Mouse (Mus musculus): ENCODE results near the gene Hdac9. TPM values are rescaled to one million over a fixed set of nuclear protein-coding genes. Genes with fewer than 3 reads are reported as not detected.

The Hdac9 gene
- polyA plus RNA-seq, 1 experiment = 11.0 TPM

- no peak for DNase-seq (ENCODE audit: low read depth)
- TF ChIP-seq POLR2A (IDR thresholded peaks at IDR 0.05; ENCODE audit: borderline replicate concordance, extremely low read depth, insufficient read depth, insufficient read length, poor library complexity, severe bottlenecking) = no peak
- TF ChIP-seq CTCF (IDR thresholded peaks at IDR 0.05; ENCODE audit: borderline replicate concordance, extremely low read depth, insufficient read depth, insufficient read length) = no peak
These were observed 704.7 kb downstream of the Hdac9 start for GRCm38 (mm10) chr12:34212162-34212561.

- DNase-seq (ENCODE audit: low read depth) = peak; percentile 20
- TF ChIP-seq POLR2A (IDR thresholded peaks at IDR 0.05; ENCODE audit: borderline replicate concordance, extremely low read depth, insufficient read depth, insufficient read length, poor library complexity, severe bottlenecking) = no peak
- no peak for TF ChIP-seq CTCF (IDR thresholded peaks at IDR 0.05; ENCODE audit: borderline replicate concordance, extremely low read depth, insufficient read depth, insufficient read length)
These were observed 715.4 kb downstream of the Hdac9 start for GRCm38 (mm10) chr12:34201471-34201870.

- TF ChIP-seq POLR2A (IDR thresholded peaks at IDR 0.05; ENCODE audit: borderline replicate concordance, extremely low read depth, insufficient read depth, insufficient read length, poor library complexity, severe bottlenecking) = no peak
- TF ChIP-seq CTCF (IDR thresholded peaks at IDR 0.05; ENCODE audit: borderline replicate concordance, extremely low read depth, insufficient read depth, insufficient read length) = no peak
- DNase-seq (ENCODE audit: low read depth) = peak; percentile 55
These were observed 716.9 kb downstream of the Hdac9 start for GRCm38 (mm10) chr12:34200030-34200446.

GRCm38 (mm10) chr12:34195155-34195828 is 721.6 kb downstream of the Hdac9 start:
- DNase-seq (ENCODE audit: low read depth) = no peak
- no peak for TF ChIP-seq CTCF (IDR thresholded peaks at IDR 0.05; ENCODE audit: borderline replicate concordance, extremely low read depth, insufficient read depth, insufficient read length)
- TF ChIP-seq POLR2A (IDR thresholded peaks at IDR 0.05; ENCODE audit: borderline replicate concordance, extremely low read depth, insufficient read depth, insufficient read length, poor library complexity, severe bottlenecking) = no peak

GRCm38 (mm10) chr12:34194116-34194515 is 722.8 kb downstream of the Hdac9 start:
- TF ChIP-seq POLR2A (IDR thresholded peaks at IDR 0.05; ENCODE audit: borderline replicate concordance, extremely low read depth, insufficient read depth, insufficient read length, poor library complexity, severe bottlenecking) = no peak
- no peak for TF ChIP-seq CTCF (IDR thresholded peaks at IDR 0.05; ENCODE audit: borderline replicate concordance, extremely low read depth, insufficient read depth, insufficient read length)
- DNase-seq (ENCODE audit: low read depth) = no peak

- TF ChIP-seq CTCF (IDR thresholded peaks at IDR 0.05; ENCODE audit: borderline replicate concordance, extremely low read depth, insufficient read depth, insufficient read length) = no peak
- no peak for TF ChIP-seq POLR2A (IDR thresholded peaks at IDR 0.05; ENCODE audit: borderline replicate concordance, extremely low read depth, insufficient read depth, insufficient read length, poor library complexity, severe bottlenecking)
- no peak for DNase-seq (ENCODE audit: low read depth)
These were observed 725.6 kb downstream of the Hdac9 start for GRCm38 (mm10) chr12:34191246-34191645.

GRCm38 (mm10) chr12:34178931-34179330 is 738.0 kb downstream of the Hdac9 start:
- DNase-seq (ENCODE audit: low read depth) = no peak
- TF ChIP-seq CTCF (IDR thresholded peaks at IDR 0.05; ENCODE audit: borderline replicate concordance, extremely low read depth, insufficient read depth, insufficient read length) = no peak
- no peak for TF ChIP-seq POLR2A (IDR thresholded peaks at IDR 0.05; ENCODE audit: borderline replicate concordance, extremely low read depth, insufficient read depth, insufficient read length, poor library complexity, severe bottlenecking)

- DNase-seq (ENCODE audit: low read depth) = no peak
- TF ChIP-seq POLR2A (IDR thresholded peaks at IDR 0.05; ENCODE audit: borderline replicate concordance, extremely low read depth, insufficient read depth, insufficient read length, poor library complexity, severe bottlenecking) (no peak), CTCF (IDR thresholded peaks at IDR 0.05; ENCODE audit: borderline replicate concordance, extremely low read depth, insufficient read depth, insufficient read length) (no peak)
These were observed 740.1 kb downstream of the Hdac9 start for GRCm38 (mm10) chr12:34176790-34177189.

GRCm38 (mm10) chr12:34173036-34173435 is 743.9 kb downstream of the Hdac9 start:
- DNase-seq (ENCODE audit: low read depth) = no peak
- TF ChIP-seq POLR2A (IDR thresholded peaks at IDR 0.05; ENCODE audit: borderline replicate concordance, extremely low read depth, insufficient read depth, insufficient read length, poor library complexity, severe bottlenecking) = no peak
- TF ChIP-seq CTCF (IDR thresholded peaks at IDR 0.05; ENCODE audit: borderline replicate concordance, extremely low read depth, insufficient read depth, insufficient read length) = no peak

GRCm38 (mm10) chr12:34170601-34171000 is 746.3 kb downstream of the Hdac9 start:
- DNase-seq (ENCODE audit: low read depth) = no peak
- TF ChIP-seq CTCF (IDR thresholded peaks at IDR 0.05; ENCODE audit: borderline replicate concordance, extremely low read depth, insufficient read depth, insufficient read length) (no peak), POLR2A (IDR thresholded peaks at IDR 0.05; ENCODE audit: borderline replicate concordance, extremely low read depth, insufficient read depth, insufficient read length, poor library complexity, severe bottlenecking) (no peak)

- peak; percentile 38 for DNase-seq (ENCODE audit: low read depth)
- TF ChIP-seq CTCF (IDR thresholded peaks at IDR 0.05; ENCODE audit: borderline replicate concordance, extremely low read depth, insufficient read depth, insufficient read length) = no peak
- no peak for TF ChIP-seq POLR2A (IDR thresholded peaks at IDR 0.05; ENCODE audit: borderline replicate concordance, extremely low read depth, insufficient read depth, insufficient read length, poor library complexity, severe bottlenecking)
These were observed 751.2 kb downstream of the Hdac9 start for GRCm38 (mm10) chr12:34165674-34166073.

- peak; percentile 22 for DNase-seq (ENCODE audit: low read depth)
- TF ChIP-seq CTCF (IDR thresholded peaks at IDR 0.05; ENCODE audit: borderline replicate concordance, extremely low read depth, insufficient read depth, insufficient read length) = no peak
- TF ChIP-seq POLR2A (IDR thresholded peaks at IDR 0.05; ENCODE audit: borderline replicate concordance, extremely low read depth, insufficient read depth, insufficient read length, poor library complexity, severe bottlenecking) = no peak
These were observed 760.6 kb downstream of the Hdac9 start for GRCm38 (mm10) chr12:34156301-34156700.

Measured in brain, embryonic 14.5 days (tissue).